Mouse (Mus musculus) CH12.LX (cell line): ENCODE data around the gene Chd9. TPM values are rescaled to one million over a fixed set of nuclear protein-coding genes. Genes with fewer than 3 reads are reported as not detected.

Source experiments
- DNase-seq: peaks from one replicate; pipeline ENCODE4 v3.0.0-alpha.2; 2013; ENCODE audit errors: extremely low read depth
- H3K27ac ChIP-seq: 2 replicates; pipeline ENCODE4 v1.5.1; 2012; ENCODE audit warnings: low read depth, mild to moderate bottlenecking, control low read depth, moderate library complexity; ENCODE audit not compliant: insufficient read depth
- H3K27me3 ChIP-seq: replicated peaks from 2 replicates; pipeline ENCODE3; 2012; ENCODE audit warnings: inconsistent platforms
- H3K36me3 ChIP-seq, 2 experiments: replicated peaks in 1 of 2; 2 replicates each; pipeline versions ENCODE3 to v1.6.1; 2012; ENCODE audit warnings: inconsistent platforms in 1 of 2, low read length in 1 of 2, mild to moderate bottlenecking in 1 of 2, mixed read lengths in 1 of 2, moderate library complexity in 1 of 2; ENCODE audit not compliant: control insufficient read depth in 1 of 2, insufficient read depth in 1 of 2
- H3K4me1 ChIP-seq, 2 experiments: 2 replicates each; pipeline ENCODE4 v1.6.1; 2012; ENCODE audit warnings: inconsistent platforms in 1 of 2, moderate library complexity in 1 of 2; ENCODE audit not compliant: insufficient read depth in 2 of 2, control insufficient read depth in 1 of 2
- H3K4me2 ChIP-seq: 2 replicates; pipeline ENCODE4 v1.6.1; 2012; ENCODE audit warnings: low read depth, mild to moderate bottlenecking, control low read depth; ENCODE audit not compliant: poor library complexity, insufficient read depth, severe bottlenecking
- H3K4me3 ChIP-seq, 3 experiments: fragments of 150-350 bp in 1 of 3; sonication (generic) in 1 of 3; replicated peaks in 1 of 3; 2 replicates each; pipeline versions ENCODE3 to v1.5.1; 2011 to 2012; ENCODE audit warnings: low read depth in 2 of 3, low read length in 2 of 3, mild to moderate bottlenecking in 2 of 3, moderate library complexity in 2 of 3, control low read depth in 1 of 3, improper control_type of control experiment in 1 of 3, inconsistent platforms in 1 of 3, mixed read lengths in 1 of 3; ENCODE audit not compliant: poor library complexity in 1 of 3
- H3K79me2 ChIP-seq: replicated peaks from 2 replicates; pipeline ENCODE4 v1.6.1; 2012; ENCODE audit warnings: mild to moderate bottlenecking, moderate library complexity; ENCODE audit not compliant: control insufficient read depth, poor library complexity, insufficient read depth, severe bottlenecking; ENCODE audit errors: extremely low read depth
- H3K9ac ChIP-seq: 2 replicates; pipeline ENCODE4 v1.6.1; 2012; ENCODE audit warnings: low read depth, mild to moderate bottlenecking, control low read depth, moderate library complexity; ENCODE audit not compliant: insufficient read depth
- H3K9me3 ChIP-seq: replicated peaks from 2 replicates; pipeline ENCODE3; 2012; ENCODE audit warnings: low read length, inconsistent platforms, mixed read lengths
- CHD1 ChIP-seq: IDR thresholded peaks from 2 replicates; pipeline ENCODE4 v1.6.1; 2012; ENCODE audit warnings: low read depth, low read length, improper control_type of control experiment, inconsistent platforms
- CHD2 ChIP-seq: IDR thresholded peaks from 2 replicates; pipeline ENCODE4 v1.6.1; 2011; ENCODE audit warnings: low read length, improper control_type of control experiment
- CTCF ChIP-seq, 2 experiments: IDR thresholded peaks in 1 of 2; conservative IDR thresholded peaks in 1 of 2; 2 replicates each; pipeline ENCODE4 v1.5.1; 2011 to 2012; ENCODE audit warnings: low read depth in 2 of 2, low read length in 2 of 2, improper control_type of control experiment in 1 of 2, inconsistent platforms in 1 of 2, mild to moderate bottlenecking in 1 of 2, moderate library complexity in 1 of 2
- E2F4 ChIP-seq: IDR thresholded peaks from 2 replicates; pipeline ENCODE4 v1.6.1; 2011; ENCODE audit warnings: low read depth, low read length, improper control_type of control experiment; ENCODE audit not compliant: insufficient replicate concordance
- EP300 ChIP-seq: IDR thresholded peaks from 2 replicates; pipeline ENCODE4 v1.6.1; 2011; ENCODE audit warnings: low read length, improper control_type of control experiment
- GABPA ChIP-seq: IDR thresholded peaks from 2 replicates; pipeline ENCODE4 v1.6.1; 2012; ENCODE audit warnings: low read depth, low read length, improper control_type of control experiment, inconsistent platforms; ENCODE audit not compliant: insufficient replicate concordance
- HCFC1 ChIP-seq: IDR thresholded peaks from 2 replicates; pipeline ENCODE4 v1.6.1; 2012; ENCODE audit warnings: low read depth, mild to moderate bottlenecking, inconsistent platforms, low read length, improper control_type of control experiment
- IRF4 ChIP-seq: IDR thresholded peaks from 2 replicates; pipeline ENCODE4 v1.6.1; 2014; ENCODE audit warnings: low read depth, mild to moderate bottlenecking, inconsistent platforms, low read length, improper control_type of control experiment
- KAT2A ChIP-seq: IDR thresholded peaks from 2 replicates; pipeline ENCODE4 v1.6.1; 2012; ENCODE audit warnings: low read length, improper control_type of control experiment, inconsistent platforms; ENCODE audit not compliant: insufficient replicate concordance
- MAX ChIP-seq: IDR thresholded peaks from 2 replicates; pipeline ENCODE4 v1.6.1; 2011; ENCODE audit warnings: low read length, improper control_type of control experiment
- NELFE ChIP-seq: IDR thresholded peaks from 2 replicates; pipeline ENCODE4 v1.6.1; 2011; ENCODE audit warnings: low read depth, low read length, improper control_type of control experiment
- NRF1 ChIP-seq: IDR thresholded peaks from 2 replicates; pipeline ENCODE4 v1.6.1; 2014; ENCODE audit warnings: low read depth, mild to moderate bottlenecking, inconsistent platforms, low read length, improper control_type of control experiment, moderate library complexity
- PAX5 ChIP-seq: IDR thresholded peaks from 2 replicates; pipeline ENCODE4 v1.6.1; 2012; ENCODE audit warnings: low read length, inconsistent platforms, mixed read lengths
- POLR2AphosphoS2 ChIP-seq: IDR thresholded peaks from 2 replicates; pipeline ENCODE4 v1.6.1; 2011; ENCODE audit warnings: low read depth, low read length, improper control_type of control experiment
- RAD21 ChIP-seq: IDR thresholded peaks from 2 replicates; pipeline ENCODE4 v1.6.1; 2011; ENCODE audit warnings: low read depth, mild to moderate bottlenecking, low read length, improper control_type of control experiment, moderate library complexity
- SMC3 ChIP-seq: IDR thresholded peaks from 2 replicates; pipeline ENCODE4 v1.6.1; 2011; ENCODE audit warnings: low read depth, low read length, improper control_type of control experiment
- TBP ChIP-seq: conservative IDR thresholded peaks from 2 replicates; pipeline ENCODE4 v1.6.1; 2011; ENCODE audit warnings: low read depth, low read length, improper control_type of control experiment
- TCF12 ChIP-seq: IDR thresholded peaks from 2 replicates; pipeline ENCODE4 v1.6.1; 2014; ENCODE audit warnings: low read depth, mild to moderate bottlenecking, inconsistent platforms, low read length, improper control_type of control experiment
- USF1 ChIP-seq: IDR thresholded peaks from 2 replicates; pipeline ENCODE4 v1.6.1; 2014; ENCODE audit warnings: low read depth, mild to moderate bottlenecking, inconsistent platforms, low read length, improper control_type of control experiment
- ZC3H11A ChIP-seq: IDR thresholded peaks from 2 replicates; pipeline ENCODE4 v1.6.1; 2012; ENCODE audit warnings: low read depth, mild to moderate bottlenecking, inconsistent platforms, low read length, improper control_type of control experiment
- ZNF384 ChIP-seq: IDR thresholded peaks from 2 replicates; pipeline ENCODE4 v1.6.1; 2012; ENCODE audit warnings: low read depth, low read length, improper control_type of control experiment, inconsistent platforms
- dilution Hi-C: fragments of 300-500 bp; cut with MboI; formaldehyde crosslinking; loops from 2 replicates; pipeline ENCODE4 v1.14.3; 2020; ENCODE audit warnings: low sequenced_read_pairs; ENCODE audit not compliant: extremely low pct_unique_long_range_greater_than_20kb, extremely low pct_ligation_motif_present
- in situ Hi-C: fragments of 300-500 bp; cut with MboI; formaldehyde crosslinking; loops from 3 replicates; pipeline ENCODE4 v1.14.3; 2019; ENCODE audit warnings: low sequenced_read_pairs, low pct_ligation_motif_present, low pct_unique_long_range_greater_than_20kb, mixed read lengths
- polyA plus RNA-seq: library from polyadenylated mRNA; unstranded; fragments of >175 nt; gene quantifications from 2 replicates; pipeline ENCODE4 v1.2.1, GENCODE M21; 2012; ENCODE audit warnings: low read depth; ENCODE audit not compliant: insufficient read length
- total RNA-seq, 2 experiments: library from RNA; depleted of rRNA; stranded (reverse); fragments of 300-350 nt in 1 of 2; fragments of >200 nt in 1 of 2; gene quantifications; 2 replicates each; pipeline ENCODE4 v1.2.3; 2012 to 2014

Chd9 gene
- total and polyA plus RNA-seq, 3 experiments = 12.7 to 188 (median 15.1) TPM

DNA sequence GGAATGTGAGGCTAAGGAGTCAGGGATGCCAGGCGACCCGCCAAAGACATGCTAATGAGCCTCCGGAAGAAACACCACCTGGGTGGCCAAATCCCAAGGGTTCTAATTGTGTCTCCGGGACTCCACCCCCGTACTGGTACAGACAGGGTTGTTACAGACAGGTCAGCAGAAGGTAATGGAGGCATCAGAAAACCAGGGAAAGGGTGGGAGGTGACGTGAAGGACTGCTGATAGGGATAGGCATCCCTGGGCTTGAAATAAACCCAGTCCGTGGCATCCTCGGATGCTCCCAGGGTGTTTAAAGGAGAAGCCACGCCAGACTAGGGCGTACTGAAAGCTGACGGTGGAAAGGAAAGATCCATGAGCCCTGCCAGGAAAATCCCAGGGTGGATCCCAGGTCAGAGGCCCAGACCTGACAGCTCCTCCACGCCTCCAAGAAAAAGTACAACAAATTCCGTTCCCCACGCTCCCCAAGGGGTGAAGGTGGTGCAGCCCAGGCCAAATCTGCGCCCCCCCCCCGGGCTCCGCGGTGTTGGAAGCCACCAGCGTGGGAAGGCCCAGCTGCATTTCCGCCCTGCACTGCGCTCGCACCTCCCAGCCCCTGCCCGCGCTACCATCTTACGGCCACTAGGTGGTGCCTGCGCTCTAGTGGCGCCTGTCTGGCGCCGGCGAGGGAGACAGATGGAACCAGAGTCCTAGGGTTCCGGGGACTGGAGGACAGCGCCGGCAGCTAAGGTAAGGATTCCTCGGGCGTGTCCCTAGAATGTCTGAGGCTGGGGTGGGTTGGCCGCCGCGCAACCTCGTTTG is at the start of gene Chd9 (continued):
- TF ChIP-seq EP300 = 0 out of 2 replicates have a peak, but pooled peaks have one; percentile 25

DNA sequence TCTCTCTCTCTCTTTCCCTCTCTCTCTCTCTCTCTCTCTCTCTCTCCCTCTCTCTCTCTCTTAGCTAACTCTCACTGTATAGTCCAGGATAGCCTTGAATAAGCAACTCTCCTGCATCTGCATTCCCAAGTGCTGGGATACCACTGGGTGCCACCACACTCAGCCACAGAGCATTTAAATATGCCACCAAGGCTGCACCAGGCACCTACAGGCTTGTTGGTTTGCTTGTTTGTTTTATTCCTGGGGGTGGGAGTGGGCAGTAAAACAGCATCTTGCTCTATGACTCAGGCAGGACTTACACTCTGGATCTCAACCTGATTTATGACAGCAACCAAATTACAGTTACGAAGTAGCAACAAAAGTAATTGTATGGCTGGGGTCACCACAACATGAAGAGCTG is 36.5 kb upstream of the Chd9 start:
- no peaks in the 10 kb centered on the region for H3K36me3 ChIP-seq

DNA sequence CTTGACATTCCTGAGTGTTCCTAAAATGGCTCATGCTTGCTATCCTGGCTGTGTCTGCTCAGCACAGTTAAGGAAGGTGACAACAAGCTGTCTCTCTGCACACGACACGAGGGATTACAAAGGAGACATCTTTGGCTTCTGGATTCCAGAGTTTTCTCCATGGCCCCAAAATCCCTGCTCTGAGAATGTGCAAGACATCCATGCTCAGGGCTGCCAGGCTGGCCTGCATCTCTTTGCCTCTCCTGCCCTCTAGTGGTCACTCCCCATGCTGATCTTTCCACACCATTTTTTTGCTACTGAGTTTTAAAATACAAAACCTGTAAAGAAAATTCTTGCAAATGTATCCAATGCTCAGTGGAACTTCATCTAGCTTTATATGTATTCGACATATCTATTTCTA is 34.4 kb upstream of the Chd9 start:
- no peak overlapping the region for H3K4me2 ChIP-seq
- no peaks in the 10 kb centered on the region for H3K27me3 ChIP-seq
- no peak overlapping the region for H3K9ac ChIP-seq
- peak; percentile 75 for DNase-seq
- H3K27ac ChIP-seq = no peak overlapping the region
- no peaks in the 10 kb centered on the region for H3K36me3 ChIP-seq
- no peak overlapping the region for H3K4me3 ChIP-seq
- dilution Hi-C loops = no loop called here
- peaks cover 4 to 27% of the 10 kb centered on the region in 2 experiments; a peak in 3 of 4 replicates for H3K4me1 ChIP-seq
- in situ Hi-C loops = loop anchor here (25.0 kb wide), 1 partner anchor 781 kb away; no protein-coding TSS in a partner anchor
- TF ChIP-seq TCF12 (no peak), CHD2 (no peak), IRF4 (peak; percentile 23; the same call in 1 of the 2 replicates), RAD21 (peak; percentile 97), CTCF (conservative IDR thresholded peaks at IDR 0.05 in 1 of 2, IDR thresholded peaks at IDR 0.05 in 1 of 2; ENCODE audit: low read depth in 2 of 2, low read length in 2 of 2) (peak; percentile 80 to 89), ZNF384 (peak; percentile 76), ZC3H11A (peak; percentile 39), SMC3 (peak; percentile 73)
- H3K9me3 ChIP-seq = no peaks in the 10 kb centered on the region
- H3K79me2 ChIP-seq = no peaks in the 10 kb centered on the region

More for the DNA sequence above, 36.5 kb upstream of the Chd9 start:
- Histone ChIP-seq H3K4me2 (no peak overlapping the region), H3K27me3 (no peaks in the 10 kb centered on the region), H3K9ac (no peak overlapping the region)
- no peak for DNase-seq
- dilution Hi-C loops (no loop called here), in situ Hi-C loops (loop anchor here (25.0 kb wide), 1 partner anchor 779 kb away; no protein-coding TSS in a partner anchor)
- TF ChIP-seq PAX5 (no peak), ZNF384 (no peak), USF1 (no peak), MAX (no peak), SMC3 (no peak), CHD1 (no peak), E2F4 (no peak), KAT2A (no peak), POLR2AphosphoS2 (no peak), GABPA (no peak), HCFC1 (no peak), ZC3H11A (no peak), NRF1 (no peak), NELFE (no peak), TBP (no peak)
- TF ChIP-seq, all 38 proteins: peak for 0
- H3K27ac ChIP-seq = no peak overlapping the region
- no peaks in the 10 kb centered on the region for H3K79me2 ChIP-seq
- H3K4me1 ChIP-seq = peaks cover 4 to 19% of the 10 kb centered on the region in 2 experiments; a peak in 3 of 4 replicates
- no peaks in the 10 kb centered on the region for H3K9me3 ChIP-seq
- H3K4me3 ChIP-seq = no peak overlapping the region
